Mouse (Mus musculus): ENCODE measurements around the gene Twist2. TPM values are rescaled to one million over a fixed set of nuclear protein-coding genes. Genes with fewer than 3 reads are reported as not detected.

Twist2 gene
- 3.7 and 6.9 TPM in 2 replicates for polyA plus RNA-seq (2012; rRNA removed; ENCODE audit: low replicate concordance)

DNA sequence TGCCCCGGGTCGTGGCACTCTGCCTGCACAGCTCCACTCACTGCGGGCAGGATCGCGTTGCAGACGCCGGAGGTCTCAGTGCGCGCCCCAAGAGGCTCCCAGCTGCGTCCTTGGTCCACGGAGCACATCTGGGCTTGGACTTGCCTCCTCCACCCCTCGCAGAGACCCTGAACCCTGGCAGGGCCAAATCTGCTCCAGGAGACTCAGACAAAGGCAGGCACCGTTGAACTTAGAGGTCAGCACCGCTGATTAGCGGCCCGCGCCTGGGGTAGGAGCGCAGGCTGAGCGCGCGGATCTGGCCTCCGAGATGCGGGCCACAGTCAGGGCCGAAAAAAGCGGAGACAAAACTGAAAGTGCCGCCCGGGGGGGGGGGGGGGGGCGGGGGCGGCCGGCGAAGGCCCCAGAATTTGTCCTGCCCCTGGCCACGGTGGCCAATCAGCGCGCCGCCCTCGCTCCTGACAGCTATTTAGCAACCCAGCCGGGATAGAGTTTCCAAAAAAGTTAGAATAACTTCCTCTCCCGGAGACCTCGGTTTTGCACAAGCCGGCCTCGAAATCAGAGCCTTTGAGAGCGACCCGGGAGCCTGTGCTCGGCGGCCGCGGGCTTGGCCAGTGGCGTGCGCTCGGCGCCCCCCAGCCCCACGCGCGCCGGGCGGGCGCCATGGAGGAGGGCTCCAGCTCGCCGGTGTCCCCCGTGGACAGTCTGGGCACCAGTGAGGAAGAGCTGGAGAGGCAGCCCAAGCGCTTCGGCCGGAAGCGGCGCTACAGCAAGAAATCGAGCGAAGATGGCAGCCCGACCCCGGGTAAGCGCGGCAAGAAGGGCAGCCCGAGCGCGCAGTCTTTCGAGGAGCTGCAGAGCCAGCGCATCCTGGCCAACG is at the start of gene Twist2:
Gene Twist2, plus strand, starts transcription at position 495 of the 877 bp plus-strand sequence.

